Mouse (Mus musculus) cerebellum, adult (tissue): ENCODE data around the gene Wdtc1.

ENCODE experiments used
- ATAC-seq: cut with Nextera tagmentation; 2 replicates; pipeline ENCODE4 v1.9.2; 2017; ENCODE audit warnings: mild to moderate bottlenecking, moderate library complexity, mixed read lengths; ENCODE audit not compliant: insufficient number of reproducible peaks, low FRiP score, low TSS enrichment

The Wdtc1 gene

DNA sequence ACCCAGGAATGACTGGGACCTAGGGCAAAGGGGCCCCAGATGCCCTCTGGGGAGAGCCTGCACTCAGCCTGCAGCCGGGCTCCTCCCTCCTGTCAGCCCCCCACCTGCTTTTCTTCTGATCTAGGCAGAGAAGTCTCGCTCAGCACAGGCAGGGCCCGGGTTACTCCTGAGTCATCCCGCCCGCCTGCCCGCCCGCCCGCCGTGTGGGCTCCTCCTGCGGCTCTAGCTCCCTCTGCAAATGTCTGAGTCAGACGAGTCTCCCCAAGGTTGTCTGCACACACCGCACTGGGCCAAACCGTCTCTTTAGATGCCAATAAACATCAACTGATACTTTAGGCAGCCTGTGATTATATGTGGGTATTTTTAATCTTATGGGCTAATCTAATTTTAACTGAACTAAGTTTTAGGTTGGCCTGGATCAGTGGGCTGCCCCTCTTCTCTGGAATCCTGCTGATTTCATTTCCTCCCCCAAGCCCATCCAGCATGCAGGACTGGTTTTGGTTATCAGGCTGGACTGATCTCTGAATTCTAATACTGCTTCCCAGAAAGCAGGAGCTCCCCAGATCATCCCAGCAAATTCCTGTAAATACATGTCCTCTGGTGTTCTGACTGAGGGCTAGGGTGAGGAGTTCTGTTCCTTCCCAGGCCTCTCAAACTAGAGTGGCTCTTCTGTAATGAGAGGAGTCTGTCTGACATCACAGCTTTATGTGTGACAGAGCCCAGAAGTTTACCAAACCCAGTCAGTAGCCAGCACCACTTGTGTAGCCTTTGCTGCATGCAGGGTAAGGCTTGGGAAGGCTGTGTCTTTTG is 25.2 kb upstream of the Wdtc1 start:
- peak; percentile 49; the same call in 1 of the 2 replicates for ATAC-seq

DNA sequence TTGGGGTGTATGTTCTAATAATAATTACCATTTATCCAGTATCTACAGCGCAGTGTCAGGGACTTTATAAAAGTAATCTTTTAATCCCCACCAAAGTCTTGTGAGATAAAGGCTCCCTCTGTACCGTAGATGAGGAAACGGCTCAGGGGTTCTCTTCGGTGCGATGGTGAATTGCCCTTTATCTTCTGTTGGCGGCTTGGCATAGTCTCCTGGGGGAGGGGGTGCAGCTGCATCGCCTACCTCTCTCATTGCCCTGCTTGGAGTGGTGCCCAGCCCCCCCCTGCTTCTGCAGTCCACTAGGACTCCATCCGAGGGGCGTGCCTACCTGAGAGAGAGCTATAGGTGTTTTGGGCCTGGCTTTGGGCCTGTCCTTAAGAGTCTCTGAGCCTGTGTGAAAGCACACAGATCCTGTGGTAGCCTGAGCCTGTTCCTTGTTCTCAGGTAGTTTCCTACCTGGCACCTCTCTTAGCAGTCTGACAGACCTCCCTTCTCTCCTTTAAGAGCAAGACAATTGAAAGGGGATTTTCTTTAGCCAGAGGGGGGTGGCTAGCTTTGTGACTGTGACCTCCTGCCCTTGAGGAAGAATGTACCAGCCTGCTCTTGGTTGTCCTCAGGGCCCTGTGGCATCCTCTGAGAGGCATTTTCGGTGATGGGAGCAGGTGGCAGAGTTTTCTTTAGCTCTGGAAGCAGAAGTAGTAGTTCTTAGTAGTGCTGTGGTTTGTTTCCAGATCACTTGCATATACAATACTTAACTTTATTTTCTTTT is 22.7 kb upstream of the Wdtc1 start:
- ATAC-seq: no peak

- no peak for ATAC-seq
Observed at GRCm38 (mm10) chr4:133374011-133374410, 20.7 kb upstream of the Wdtc1 start.

GRCm38 (mm10) chr4:133372278-133372665 is 19.0 kb upstream of the Wdtc1 start:
- ATAC-seq: no peak

GRCm38 (mm10) chr4:133371621-133372277 is 18.5 kb upstream of the Wdtc1 start:
- no peak for ATAC-seq

GRCm38 (mm10) chr4:133370298-133371274 is 17.3 kb upstream of the Wdtc1 start:
- ATAC-seq: no peak

DNA sequence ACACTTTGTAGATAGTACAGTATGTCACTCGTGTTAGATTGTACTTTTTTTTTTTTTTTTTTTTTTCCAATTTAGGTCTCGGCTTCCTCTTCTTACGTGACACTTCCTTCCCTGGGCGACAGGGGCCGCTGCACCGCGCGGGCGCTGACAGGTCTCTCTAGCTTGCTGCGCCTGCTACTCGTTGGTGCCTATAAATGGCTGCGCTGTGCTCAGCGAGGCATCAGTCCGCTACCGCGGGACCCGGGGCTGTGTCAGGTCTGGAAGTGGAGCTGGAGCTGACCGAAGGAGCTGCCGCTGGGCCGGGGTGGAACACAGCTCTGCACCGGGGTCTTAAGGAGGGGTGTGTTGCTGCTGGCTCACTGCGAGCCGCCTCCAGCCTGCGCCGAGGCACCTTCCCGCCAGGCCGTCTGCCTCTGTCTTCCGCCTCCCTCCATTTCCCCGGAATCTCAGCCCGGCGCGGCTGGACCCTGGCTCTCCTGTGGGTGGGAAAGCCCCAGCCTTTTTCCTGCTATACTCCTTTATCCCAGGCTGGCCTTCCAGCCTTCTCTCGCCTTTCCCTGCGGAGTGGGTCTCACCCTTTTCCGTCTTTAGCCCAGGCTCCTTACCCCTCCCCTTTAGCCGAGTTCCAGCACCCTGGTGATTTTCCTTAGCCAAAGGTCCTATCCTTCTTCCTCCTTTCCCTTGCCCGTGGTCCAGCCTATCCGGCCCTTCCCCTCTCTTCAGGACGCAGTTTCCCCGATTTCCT is 16.4 kb upstream of the Wdtc1 start, which contains the start of gene Slc9a1:
Slc9a1 (plus strand) TSS at position 154 of the 745 bp plus-strand sequence.
- peak; percentile 85; the same call in 1 of the 2 replicates for ATAC-seq

DNA sequence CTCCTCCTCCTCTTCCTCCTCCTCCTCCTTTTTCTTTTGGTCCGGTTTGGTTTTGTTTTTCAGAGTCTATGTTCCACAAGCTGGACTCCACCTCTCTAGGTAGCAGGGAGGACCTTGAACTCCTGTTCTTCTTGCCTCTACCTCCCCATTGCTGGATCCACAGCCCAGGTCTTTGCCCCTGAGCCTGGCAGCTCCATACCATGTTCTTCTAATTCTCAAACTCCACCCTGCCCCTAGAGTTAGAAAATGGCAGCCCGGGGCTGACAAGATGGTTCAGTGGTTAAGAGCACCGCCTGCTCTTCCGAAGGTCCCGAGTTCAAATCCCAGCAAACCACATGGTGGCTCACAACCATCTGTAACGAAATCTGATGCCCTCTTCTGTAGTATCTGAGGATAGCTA is 1.4 kb upstream of the Wdtc1 start:
- no peak for ATAC-seq

GRCm38 (mm10) chr4:133352797-133353196 is 484 bp downstream of the Wdtc1 start:
- ATAC-seq: no peak

DNA sequence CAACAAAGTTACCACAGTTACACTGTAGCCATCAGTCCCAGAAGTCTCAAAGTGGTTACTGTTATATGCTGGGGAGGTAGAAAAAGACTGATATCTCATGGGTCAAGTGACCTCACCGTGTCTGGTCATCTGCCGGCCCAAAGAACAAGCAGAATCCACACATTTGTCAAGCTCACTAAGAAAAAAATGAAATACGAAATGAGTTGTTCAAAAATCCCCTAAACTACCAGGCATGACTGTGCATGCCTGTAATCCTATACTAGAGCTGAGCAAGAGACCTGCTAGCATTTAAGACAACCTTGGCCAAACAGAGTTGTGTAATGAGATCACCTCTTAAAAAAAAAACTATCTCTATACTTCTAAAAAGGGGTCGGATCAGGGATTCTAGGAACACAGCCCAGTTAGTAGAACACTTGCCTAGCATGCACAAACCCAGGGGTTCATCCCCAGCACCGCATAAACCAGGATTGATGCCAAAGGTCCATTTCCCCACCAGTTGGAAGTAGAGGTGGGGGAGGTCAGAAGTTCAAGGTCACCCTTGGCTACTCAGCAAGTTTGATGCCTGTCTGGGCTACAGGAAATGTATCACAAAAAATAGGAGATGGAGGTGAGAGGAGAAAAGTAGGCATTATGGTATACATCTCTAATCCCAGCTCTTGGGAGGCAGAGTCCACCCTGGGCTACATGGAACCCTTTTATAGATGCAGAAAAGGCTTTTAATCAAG is 5.1 kb downstream of the Wdtc1 start:
- ATAC-seq: no peak

DNA sequence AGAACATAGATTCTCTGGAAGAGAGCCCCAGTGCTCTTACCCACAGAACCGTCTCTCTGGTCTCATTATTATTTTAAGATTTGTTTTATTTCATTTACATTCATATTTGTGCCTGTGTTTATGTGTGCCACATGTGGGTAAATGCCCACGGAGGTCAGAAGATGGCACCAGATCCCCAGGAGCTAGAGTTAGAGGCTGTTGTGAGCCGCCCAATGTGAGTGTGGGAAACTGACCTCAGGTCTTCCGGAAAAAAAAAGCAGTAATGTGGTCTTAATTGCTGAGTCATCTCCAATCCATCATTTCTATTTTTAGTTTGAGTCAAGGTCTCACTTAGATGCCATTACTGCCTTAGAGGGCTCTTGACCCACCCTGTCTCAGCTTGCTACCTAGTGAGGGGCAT is 5.7 kb downstream of the Wdtc1 start:
- ATAC-seq: no peak

- no peak for ATAC-seq
Observed at GRCm38 (mm10) chr4:133346577-133346976, 6.7 kb downstream of the Wdtc1 start.

- ATAC-seq: no peak
Observed at GRCm38 (mm10) chr4:133345702-133346101, 7.6 kb downstream of the Wdtc1 start.

- ATAC-seq: no peak
Observed at GRCm38 (mm10) chr4:133344112-133344511, 9.2 kb downstream of the Wdtc1 start.

GRCm38 (mm10) chr4:133340217-133340616 is 13.1 kb downstream of the Wdtc1 start:
- ATAC-seq: no peak

DNA sequence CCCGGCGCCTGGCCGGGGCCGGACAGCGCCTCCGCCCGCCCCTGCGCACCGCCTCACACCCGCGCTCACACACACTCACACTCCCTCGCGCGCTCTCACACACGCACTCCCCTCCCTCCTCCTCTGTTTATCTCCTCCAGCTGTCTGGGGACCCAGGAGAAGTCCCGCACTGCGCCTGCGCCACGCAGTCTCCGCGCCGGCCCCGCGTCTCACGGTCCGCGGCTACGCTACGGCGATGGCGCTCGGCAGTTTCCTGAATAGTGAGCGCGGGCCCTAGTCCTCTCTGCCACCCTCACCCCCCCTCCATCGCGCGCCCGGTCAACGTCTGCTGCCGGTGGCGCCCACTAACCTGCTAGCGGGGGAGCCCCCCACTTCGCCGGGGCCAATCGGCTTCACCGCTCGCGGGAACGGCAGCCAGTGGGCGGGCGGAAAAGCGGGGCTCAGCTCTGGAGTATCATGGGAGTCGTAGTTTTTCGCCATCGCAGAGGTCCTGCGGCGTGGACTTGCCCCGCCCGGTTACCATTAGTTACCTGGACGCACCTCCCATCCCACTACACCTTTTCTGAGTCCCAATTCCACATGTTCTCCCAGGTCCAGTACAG is 14.0 kb downstream of the Wdtc1 start:
- ATAC-seq: peak; percentile 96

GRCm38 (mm10) chr4:133338521-133339095 is 14.7 kb downstream of the Wdtc1 start:
- ATAC-seq: peak; percentile 46; the same call in 1 of the 2 replicates
